Mouse (Mus musculus): ENCODE data around the gene Gm29776. TPM values are rescaled to one million over a fixed set of nuclear protein-coding genes. Genes with fewer than 3 reads are reported as not detected.

Gene Gm29776
- total and polyA plus RNA-seq, 3 experiments: not detected

- TF ChIP-seq NRF1 (IDR thresholded peaks at IDR 0.05; ENCODE audit: low read depth, low read length): no peak
- no peak for TF ChIP-seq ZMIZ1 (IDR thresholded peaks at IDR 0.05; ENCODE audit: low read depth, low read length)
- no peak for TF ChIP-seq ZNF384 (IDR thresholded peaks at IDR 0.05; ENCODE audit: low read depth, low read length)
- H3K79me2 ChIP-seq (replicated peaks; ENCODE audit: control insufficient read depth, extremely low read depth, insufficient read depth, poor library complexity, severe bottlenecking): peaks cover 58% of the 10 kb centered on the region
- in situ Hi-C loops (cut with MboI; ENCODE audit: low pct_ligation_motif_present, low pct_unique_long_range_greater_than_20kb, low sequenced_read_pairs): loop anchor here (5.0 kb wide), 1 partner anchor 51 kb away; no protein-coding TSS in a partner anchor
- H3K9ac ChIP-seq (ENCODE audit: insufficient read depth, low read depth): peak overlapping the region; percentile 97
- peaks cover 14 to 52% of the 10 kb centered on the region in 2 experiments for H3K4me1 ChIP-seq (ENCODE audit: control insufficient read depth in 1 of 2, insufficient read depth in 2 of 2)
- dilution Hi-C loops (cut with MboI; ENCODE audit: extremely low pct_ligation_motif_present, extremely low pct_unique_long_range_greater_than_20kb, low sequenced_read_pairs): no loop called here
- H3K4me3 ChIP-seq (replicated peaks in 1 of 3; ENCODE audit: low read depth in 2 of 3, low read length in 2 of 3, poor library complexity in 1 of 3): peak overlapping the region in 1 of 3 experiments; percentile 16
- peak overlapping the region; percentile 38; the same call in 1 of the 2 replicates for H3K27ac ChIP-seq (ENCODE audit: insufficient read depth, low read depth)
- H3K9me3 ChIP-seq (replicated peaks; ENCODE audit: low read length): no peaks in the 10 kb centered on the region
- H3K4me2 ChIP-seq (ENCODE audit: insufficient read depth, low read depth, poor library complexity, severe bottlenecking): peak overlapping the region; percentile 96
- peaks cover 57 to 70% of the 10 kb centered on the region in 2 experiments for H3K36me3 ChIP-seq (replicated peaks in 1 of 2; ENCODE audit: control insufficient read depth in 1 of 2, insufficient read depth in 1 of 2, low read length in 1 of 2)
- DNase-seq (ENCODE audit: extremely low read depth): peak; percentile 33
- H3K27me3 ChIP-seq (replicated peaks): no peaks in the 10 kb centered on the region
These were observed 47.1 kb downstream of the Gm29776 start for GRCm38 (mm10) chr14:54651556-54651955.

DNA sequence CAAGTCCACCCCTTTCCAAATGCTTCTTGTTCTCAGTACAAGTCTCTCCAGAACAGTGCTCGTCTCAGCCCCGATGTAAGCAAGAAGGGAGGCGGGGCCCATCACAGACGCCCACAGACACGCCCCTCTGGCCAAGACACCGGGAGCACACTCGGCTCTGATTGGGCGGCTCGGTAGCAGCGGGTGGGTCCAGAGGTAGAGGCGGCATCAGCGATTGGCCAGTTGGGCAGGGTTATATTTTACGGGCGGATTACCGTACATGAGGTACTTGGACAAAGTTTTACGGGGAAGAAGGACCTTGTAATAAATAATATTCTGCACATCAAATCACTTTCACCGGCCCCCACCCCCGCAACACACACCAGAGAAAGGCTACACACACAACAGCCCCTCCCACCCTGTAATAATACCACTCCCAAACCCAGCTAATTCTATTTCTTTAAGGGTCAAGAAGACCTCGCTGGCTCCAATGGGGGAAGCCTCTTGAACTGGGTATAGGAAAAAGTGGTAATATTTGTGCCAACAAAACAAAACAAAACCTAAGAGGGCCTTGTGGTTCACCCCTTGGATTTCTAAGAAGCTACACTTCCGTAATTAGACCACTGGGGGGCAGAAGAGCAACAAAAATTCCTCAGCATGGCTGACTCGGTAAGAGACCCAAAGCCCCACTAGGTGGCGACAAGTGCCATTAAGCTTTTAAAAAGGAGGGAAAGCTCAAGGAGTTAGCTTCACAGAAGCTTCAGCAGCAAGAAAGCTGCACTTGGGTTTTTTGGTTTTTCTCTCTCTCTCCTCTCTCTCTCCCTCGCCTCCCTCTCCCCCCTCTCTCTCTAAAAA, 47.8 kb downstream of the Gm29776 start:
- Histone ChIP-seq H3K27me3 (replicated peaks) (no peaks in the 10 kb centered on the region), H3K79me2 (replicated peaks; ENCODE audit: control insufficient read depth, extremely low read depth, insufficient read depth, poor library complexity, severe bottlenecking) (peaks cover 58% of the 10 kb centered on the region), H3K36me3 (replicated peaks in 1 of 2; ENCODE audit: control insufficient read depth in 1 of 2, insufficient read depth in 1 of 2, low read length in 1 of 2) (peaks cover 57 to 70% of the 10 kb centered on the region in 2 experiments), H3K4me2 (ENCODE audit: insufficient read depth, low read depth, poor library complexity, severe bottlenecking) (peak overlapping the region; percentile 96), H3K27ac (ENCODE audit: insufficient read depth, low read depth) (no peak overlapping the region), H3K9ac (ENCODE audit: insufficient read depth, low read depth) (peak overlapping the region; percentile 97), H3K9me3 (replicated peaks; ENCODE audit: low read length) (no peaks in the 10 kb centered on the region), H3K4me1 (ENCODE audit: control insufficient read depth in 1 of 2, insufficient read depth in 2 of 2) (peaks cover 14 to 52% of the 10 kb centered on the region in 2 experiments), H3K4me3 (replicated peaks in 1 of 3; ENCODE audit: low read depth in 2 of 3, low read length in 2 of 3, poor library complexity in 1 of 3) (no peak overlapping the region)
- peak; percentile 96 for DNase-seq (ENCODE audit: extremely low read depth)
- dilution Hi-C loops (cut with MboI; ENCODE audit: extremely low pct_ligation_motif_present, extremely low pct_unique_long_range_greater_than_20kb, low sequenced_read_pairs) (no loop called here), in situ Hi-C loops (cut with MboI; ENCODE audit: low pct_ligation_motif_present, low pct_unique_long_range_greater_than_20kb, low sequenced_read_pairs) (loop anchor here (5.0 kb wide), 1 partner anchor 51 kb away; no protein-coding TSS in a partner anchor)
- peak; percentile 85 for TF ChIP-seq SMC3 (IDR thresholded peaks at IDR 0.05; ENCODE audit: low read depth, low read length)
- peak; percentile 91 to 100 for TF ChIP-seq CTCF (conservative IDR thresholded peaks at IDR 0.05 in 1 of 2, IDR thresholded peaks at IDR 0.05 in 1 of 2; ENCODE audit: low read depth in 2 of 2, low read length in 2 of 2)
- no peak for TF ChIP-seq PAX5 (IDR thresholded peaks at IDR 0.05; ENCODE audit: low read length)
- peak; percentile 20; the same call in 1 of the 2 replicates for TF ChIP-seq POLR2A (IDR thresholded peaks at IDR 0.05; ENCODE audit: low read depth, low read length)
- no peak for TF ChIP-seq JUND (conservative IDR thresholded peaks at IDR 0.05; ENCODE audit: low read depth, low read length)
- TF ChIP-seq POLR2AphosphoS2 (IDR thresholded peaks at IDR 0.05; ENCODE audit: low read depth, low read length): no peak
- peak; percentile 29; the same call in 1 of the 2 replicates for TF ChIP-seq MYC (IDR thresholded peaks at IDR 0.05; ENCODE audit: low read depth, low read length)
- no peak for TF ChIP-seq MAZ (IDR thresholded peaks at IDR 0.05; ENCODE audit: low read depth, low read length)
- TF ChIP-seq RAD21 (IDR thresholded peaks at IDR 0.05; ENCODE audit: low read depth, low read length): peak; percentile 69

DNA sequence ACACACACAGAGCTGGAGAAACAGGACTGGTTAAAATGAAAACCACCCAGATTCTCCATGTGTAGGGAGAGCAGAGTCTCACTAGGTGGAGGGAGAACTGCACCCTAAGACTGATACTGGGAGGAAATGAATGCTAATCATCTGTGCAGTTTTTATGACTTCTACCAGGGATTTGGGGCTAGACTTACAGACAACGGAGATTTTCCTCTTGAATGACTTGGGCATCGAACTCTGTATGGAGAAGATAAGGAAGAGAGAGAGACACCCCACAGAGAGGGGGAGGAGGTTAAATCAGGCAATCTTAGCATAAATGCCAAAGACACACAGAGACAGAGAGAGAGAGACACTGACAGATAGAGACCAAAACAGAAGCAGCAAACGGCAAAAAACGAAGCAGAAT, 50.7 kb downstream of the Gm29776 start:
- Histone ChIP-seq H3K36me3 (replicated peaks in 1 of 2; ENCODE audit: control insufficient read depth in 1 of 2, insufficient read depth in 1 of 2, low read length in 1 of 2) (peaks cover 80 to 86% of the 10 kb centered on the region in 2 experiments), H3K4me2 (ENCODE audit: insufficient read depth, low read depth, poor library complexity, severe bottlenecking) (no peak overlapping the region), H3K27me3 (replicated peaks) (no peaks in the 10 kb centered on the region), H3K4me3 (replicated peaks in 1 of 3; ENCODE audit: low read depth in 2 of 3, low read length in 2 of 3, poor library complexity in 1 of 3) (no peak overlapping the region), H3K27ac (ENCODE audit: insufficient read depth, low read depth) (no peak overlapping the region), H3K9me3 (replicated peaks; ENCODE audit: low read length) (no peaks in the 10 kb centered on the region), H3K79me2 (replicated peaks; ENCODE audit: control insufficient read depth, extremely low read depth, insufficient read depth, poor library complexity, severe bottlenecking) (peaks cover 53% of the 10 kb centered on the region), H3K9ac (ENCODE audit: insufficient read depth, low read depth) (no peak overlapping the region), H3K4me1 (ENCODE audit: control insufficient read depth in 1 of 2, insufficient read depth in 2 of 2) (peaks cover 11 to 44% of the 10 kb centered on the region in 2 experiments)
- dilution Hi-C loops (cut with MboI; ENCODE audit: extremely low pct_ligation_motif_present, extremely low pct_unique_long_range_greater_than_20kb, low sequenced_read_pairs) (no loop called here), in situ Hi-C loops (cut with MboI; ENCODE audit: low pct_ligation_motif_present, low pct_unique_long_range_greater_than_20kb, low sequenced_read_pairs) (loop anchor here (5.0 to 25.0 kb wide), 2 partner anchors 416 to 586 kb away; no protein-coding TSS in a partner anchor)
- no peak for DNase-seq (ENCODE audit: extremely low read depth)
- TF ChIP-seq TCF12 (IDR thresholded peaks at IDR 0.05; ENCODE audit: low read depth, low read length) (no peak), JUND (conservative IDR thresholded peaks at IDR 0.05; ENCODE audit: low read depth, low read length) (no peak), MAFK (IDR thresholded peaks at IDR 0.05; ENCODE audit: insufficient replicate concordance, low read length) (no peak), E2F4 (IDR thresholded peaks at IDR 0.05; ENCODE audit: insufficient replicate concordance, low read depth, low read length) (no peak), MAZ (IDR thresholded peaks at IDR 0.05; ENCODE audit: low read depth, low read length) (no peak)
